Mouse (Mus musculus) MEL (cell line): ENCODE results near the gene Luzp2.

Experiments used
- CTCF ChIP-seq, 3 experiments: IDR thresholded peaks in 2 of 3; conservative IDR thresholded peaks in 1 of 3; 2 replicates each; pipeline ENCODE4 v1.5.1; 2011 to 2012; ENCODE audit warnings: low read length in 3 of 3, low read depth in 2 of 3, mild to moderate bottlenecking in 2 of 3, improper control_type of control experiment in 1 of 3, inconsistent platforms in 1 of 3, mixed read lengths in 1 of 3, moderate library complexity in 1 of 3; ENCODE audit not compliant: control insufficient read depth in 1 of 3, insufficient read depth in 1 of 3, poor library complexity in 1 of 3, severe bottlenecking in 1 of 3
- HCFC1 ChIP-seq: IDR thresholded peaks from 2 replicates; pipeline ENCODE4 v1.6.1; 2012; ENCODE audit warnings: low read depth, mild to moderate bottlenecking, inconsistent platforms, low read length, improper control_type of control experiment, moderate library complexity

DNA sequence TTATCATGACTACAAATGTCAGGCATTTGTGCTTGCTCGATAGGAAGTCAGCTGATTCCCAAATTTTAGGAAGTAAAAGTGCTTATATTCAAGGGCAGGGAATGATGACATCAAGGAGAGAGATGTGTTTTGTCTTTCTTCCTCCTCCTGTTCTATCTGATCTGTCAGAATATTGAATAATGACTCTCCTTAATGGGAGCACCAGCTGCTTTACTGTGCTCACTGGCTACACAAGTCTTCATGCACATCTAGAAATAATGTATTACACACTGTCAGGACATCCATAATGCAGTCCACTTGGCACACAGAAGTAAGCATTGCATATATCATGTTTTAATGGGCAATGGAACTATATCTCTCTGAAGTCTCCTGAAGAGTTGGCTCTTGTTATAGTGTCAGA is 17.6 kb downstream of the Luzp2 start:
- no peak for TF ChIP-seq CTCF (IDR thresholded peaks at IDR 0.05 in 2 of 3, conservative IDR thresholded peaks at IDR 0.05 in 1 of 3; ENCODE audit: control insufficient read depth in 1 of 3, insufficient read depth in 1 of 3, low read depth in 2 of 3, low read length in 3 of 3, poor library complexity in 1 of 3, severe bottlenecking in 1 of 3)
- no peak for TF ChIP-seq HCFC1
